22 mouse cellular contexts compared by ENCODE assay signal in genomic region chr13:101862011-101862410, GRCm38 (mm10).
A peak's percentile ranks its signal among the peaks of the same experiment; 100 is the strongest.
DNase-seq lines count a peak whose midpoint lies in the region; ATAC-seq lines count a peak whose summit lies in the region.
"Had no signal": no experiment of that assay in that cellular context is flagged by ENCODE, and none has a peak within 500 bp of the region (broad histone marks: within the 10 kb centered on the region; RNA-seq: fewer than 3 reads in every experiment).

No protein-coding gene starts in this region.

- peak overlapping the region; percentile 9; the same call in 1 of the 2 replicates for H3K4me2 ChIP-seq in intestine, embryonic 14.5 days (ENCODE audit: low read length)
- 0 out of 2 replicates have a peak overlapping the region, but pooled peaks have one; percentile 11 for H3K4me2 ChIP-seq in liver, embryonic 12.5 days
- H3K4me2 ChIP-seq in stomach, embryonic 14.5 days (replicated peaks; ENCODE audit: low read depth, low read length): no peak overlapping the region
- H3K4me2 ChIP-seq: embryonic facial prominence, embryonic 12.5 days; hindbrain, embryonic 15.5 days; midbrain, embryonic 13.5 days; neural tube, embryonic 12.5 days had no signal

- no peak overlapping the region for H3K9ac ChIP-seq in intestine, embryonic 14.5 days (ENCODE audit: low read length)
- H3K9ac ChIP-seq in liver, embryonic 12.5 days: no peak overlapping the region
- H3K9ac ChIP-seq in stomach, embryonic 14.5 days (replicated peaks; ENCODE audit: low read depth, low read length): no peak overlapping the region
- H3K9ac ChIP-seq: embryonic facial prominence, embryonic 12.5 days; hindbrain, embryonic 15.5 days; midbrain, embryonic 13.5 days; neural tube, embryonic 12.5 days had no signal

- H3K27me3 ChIP-seq in intestine, embryonic 14.5 days (replicated peaks; ENCODE audit: control insufficient read depth, insufficient read depth, low read length): no peaks in the 10 kb centered on the region
- H3K27me3 ChIP-seq in liver, embryonic 12.5 days (replicated peaks): no peaks in the 10 kb centered on the region
- no peaks in the 10 kb centered on the region for H3K27me3 ChIP-seq in stomach, embryonic 14.5 days (ENCODE audit: control insufficient read depth, insufficient read depth, low read length)
- H3K27me3 ChIP-seq: embryonic facial prominence, embryonic 12.5 days; hindbrain, embryonic 15.5 days; midbrain, embryonic 13.5 days; neural tube, embryonic 12.5 days had no signal

- H3K9me3 ChIP-seq in intestine, embryonic 14.5 days (ENCODE audit: control insufficient read depth, low read length): no peaks in the 10 kb centered on the region
- H3K9me3 ChIP-seq in liver, embryonic 12.5 days (replicated peaks): no peaks in the 10 kb centered on the region
- H3K9me3 ChIP-seq in stomach, embryonic 14.5 days (ENCODE audit: control insufficient read depth, low read depth, low read length): no peaks in the 10 kb centered on the region
- H3K9me3 ChIP-seq: embryonic facial prominence, embryonic 12.5 days; hindbrain, embryonic 15.5 days; midbrain, embryonic 13.5 days; neural tube, embryonic 12.5 days had no signal

- no peaks in the 10 kb centered on the region for H3K4me1 ChIP-seq in intestine, embryonic 14.5 days (replicated peaks; ENCODE audit: control insufficient read depth, insufficient read depth, low read length)
- peaks cover 24% of the 10 kb centered on the region for H3K4me1 ChIP-seq in liver, embryonic 12.5 days
- H3K4me1 ChIP-seq in stomach, embryonic 14.5 days (ENCODE audit: control insufficient read depth, insufficient read depth, low read length): 0 out of 2 replicates have a peak, but pooled peaks cover 3% of the 10 kb centered on the region
- H3K4me1 ChIP-seq: hindbrain, embryonic 15.5 days; midbrain, embryonic 13.5 days; neural tube, embryonic 12.5 days had no signal

- H3K27ac ChIP-seq in intestine, embryonic 14.5 days (ENCODE audit: low read depth): no peak overlapping the region
- H3K27ac ChIP-seq in liver, embryonic 12.5 days: no peak overlapping the region
- H3K27ac ChIP-seq in stomach, embryonic 14.5 days (ENCODE audit: low read length): no peak overlapping the region
- H3K27ac ChIP-seq: embryonic facial prominence, embryonic 12.5 days; hindbrain, embryonic 15.5 days; kidney, postnatal 0 days; midbrain, embryonic 13.5 days; neural tube, embryonic 12.5 days had no signal

- ATAC-seq in intestine, embryonic 14.5 days (replicated peaks; ENCODE audit: low FRiP score, low TSS enrichment, low read depth): no peak
- no peak for ATAC-seq in liver, embryonic 12.5 days
- ATAC-seq in stomach, embryonic 14.5 days (ENCODE audit: insufficient number of reproducible peaks, insufficient read depth, low FRiP score, low read depth): peak; percentile 72; the same call in 1 of the 2 replicates
- ATAC-seq: forebrain, embryonic 14.5 days; lung, postnatal 0 days; midbrain, embryonic 13.5 days had no signal

- DNase-seq in A20 (ENCODE audit: low read depth, low spot score): peak; percentile 5
- peak; percentile 51 for DNase-seq in intestine, embryonic 14.5 days (ENCODE audit: low spot score)
- no peak for DNase-seq in spleen, postnatal 14 days (ENCODE audit: low spot score in 2 of 2)
- no peak for DNase-seq in thymus, adult 18-20 months
- no peak for DNase-seq in cerebellum, postnatal 25 days
- DNase-seq: adrenal gland, postnatal 14 days; cerebellum, adult 11-12 months; gastrocnemius, postnatal 14 days; heart, postnatal 14 days; kidney, adult 18-20 months; layer of hippocampus, postnatal 36 days; right cerebral cortex, postnatal 4 days had no signal

- H3K4me3 ChIP-seq in intestine, embryonic 14.5 days (ENCODE audit: low read depth, low read length): no peak overlapping the region
- no peak overlapping the region for H3K4me3 ChIP-seq in liver, embryonic 12.5 days
- H3K4me3 ChIP-seq in stomach, embryonic 14.5 days (ENCODE audit: low read depth, low read length): no peak overlapping the region
- H3K4me3 ChIP-seq: embryonic facial prominence, embryonic 12.5 days; erythroblast, embryonic 14.5 days; hindbrain, embryonic 15.5 days; midbrain, embryonic 13.5 days; neural tube, embryonic 12.5 days had no signal

- 70% methylated on average over 13 of the region's 13 CpGs for WGBS in intestine, embryonic 14.5 days
- WGBS in liver, embryonic 12.5 days (ENCODE audit: insufficient replicate concordance): 73% methylated on average over 13 of the region's 13 CpGs
- 70% methylated on average over 13 of the region's 13 CpGs for WGBS in stomach, embryonic 14.5 days

- no peaks in the 10 kb centered on the region for H3K36me3 ChIP-seq in intestine, embryonic 14.5 days (ENCODE audit: control insufficient read depth, insufficient read depth, low read length)
- H3K36me3 ChIP-seq in liver, embryonic 12.5 days: no peaks in the 10 kb centered on the region
- no peaks in the 10 kb centered on the region for H3K36me3 ChIP-seq in stomach, embryonic 14.5 days (ENCODE audit: control insufficient read depth, insufficient read depth, low read length)
- H3K36me3 ChIP-seq: embryonic facial prominence, embryonic 12.5 days; hindbrain, embryonic 15.5 days; midbrain, embryonic 13.5 days; neural tube, embryonic 12.5 days had no signal

Comparison
In these comparisons a context has a peak if more than half of its experiments do, and no peak if none do; other contexts are left out.
1. DNase-seq: peak in A20 (single experiment) and intestine, embryonic 14.5 days (single experiment); none in spleen, postnatal 14 days (0 of 2), thymus, adult 18-20 months (0 of 2) and cerebellum, postnatal 25 days (0 of 2).